In the genomic region with DNA sequence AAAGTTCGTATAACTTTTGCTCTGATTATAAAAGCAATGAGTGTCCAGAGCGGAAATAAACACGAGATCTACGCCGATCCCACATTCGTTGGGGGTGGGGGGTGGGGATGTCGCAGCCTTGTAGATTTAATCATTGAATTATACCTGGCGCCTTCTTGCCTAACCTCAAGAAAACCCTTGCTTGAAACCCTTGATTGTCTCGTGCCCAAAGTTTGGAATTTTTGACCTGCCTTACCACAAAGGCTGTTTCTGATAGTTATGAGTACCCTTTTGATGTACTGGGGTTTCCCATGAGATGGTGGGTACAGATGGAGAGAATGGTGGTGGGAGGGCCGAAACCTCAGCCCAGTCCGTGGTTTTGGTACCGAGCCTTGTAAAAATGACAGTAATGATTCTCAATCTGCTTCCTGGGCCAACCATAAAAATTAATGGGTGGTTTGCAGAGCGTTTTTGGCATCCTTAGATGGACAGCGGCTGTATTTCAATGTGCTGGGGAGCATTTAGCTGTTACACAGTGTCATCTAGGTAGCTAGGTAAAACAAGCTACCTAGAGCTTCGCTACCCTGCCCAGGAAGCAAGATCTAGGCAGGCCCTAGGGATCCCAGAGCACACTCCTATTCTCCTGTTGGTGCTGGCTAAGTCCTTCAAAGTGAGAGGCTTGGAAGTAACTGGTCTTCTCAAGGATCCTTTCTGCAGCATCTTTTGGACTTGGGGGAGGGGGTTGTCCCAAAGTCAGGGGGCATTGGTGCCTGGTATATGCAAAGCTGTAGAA, we compare ENCODE assay signal across 7 mouse cellular contexts. TPM values are rescaled to one million over a fixed set of nuclear protein-coding genes. Genes with fewer than 3 reads are reported as not detected.
A peak's percentile ranks its signal among the peaks of the same experiment; 100 is the strongest.
DNase-seq lines count a peak whose midpoint lies in the region; ATAC-seq and TF ChIP-seq lines count a peak whose summit lies in the region.

No protein-coding gene starts in this region.

- no peak for TF ChIP-seq CTCF in stomach, postnatal 0 days (IDR thresholded peaks at IDR 0.05; ENCODE audit: low read depth)

- ATAC-seq in lung, embryonic 15.5 days (ENCODE audit: borderline replicate concordance, extremely low read depth, low FRiP score, low TSS enrichment): no peak
- ATAC-seq in forebrain, embryonic 16.5 days: no peak
- ATAC-seq in liver, embryonic 13.5 days (ENCODE audit: low read depth): no peak
- no peak for ATAC-seq in stomach, postnatal 0 days (ENCODE audit: low FRiP score, low TSS enrichment)

- TF ChIP-seq EP300 in stomach, postnatal 0 days (optimal IDR thresholded peaks at IDR 0.05): no peak

- no peaks in the 10 kb centered on the region for H3K36me3 ChIP-seq in lung, embryonic 15.5 days
- H3K36me3 ChIP-seq in forebrain, embryonic 16.5 days (ENCODE audit: control insufficient read depth, insufficient read depth): no peaks in the 10 kb centered on the region
- no peaks in the 10 kb centered on the region for H3K36me3 ChIP-seq in liver, embryonic 13.5 days
- no peaks in the 10 kb centered on the region for H3K36me3 ChIP-seq in stomach, postnatal 0 days (ENCODE audit: control insufficient read depth, insufficient read depth, low read length)

- H3K9ac ChIP-seq in lung, embryonic 15.5 days: peak overlapping the region; percentile 89
- peak overlapping the region; percentile 82 for H3K9ac ChIP-seq in forebrain, embryonic 16.5 days (replicated peaks; ENCODE audit: low read depth, low read length)
- H3K9ac ChIP-seq in liver, embryonic 13.5 days: 0 out of 2 replicates have a peak overlapping the region, but pooled peaks have one; percentile 59
- H3K9ac ChIP-seq in stomach, postnatal 0 days (ENCODE audit: low read length): peak overlapping the region; percentile 87

- no peak for DNase-seq in lung, postnatal 25 days (ENCODE audit: low spot score)
- no peak for DNase-seq in liver, embryonic 13.5 days
- no peak for DNase-seq in stomach, postnatal 0 days (ENCODE audit: low spot score)
- no peak for DNase-seq in frontal cortex, postnatal 25 days (ENCODE audit: low spot score in 2 of 2)
- DNase-seq in urinary bladder, postnatal 4 days (ENCODE audit: low spot score in 2 of 2): no peak

- no peaks in the 10 kb centered on the region for H3K9me3 ChIP-seq in lung, embryonic 15.5 days
- H3K9me3 ChIP-seq in forebrain, embryonic 16.5 days (ENCODE audit: control insufficient read depth, low read length): no peaks in the 10 kb centered on the region
- no peaks in the 10 kb centered on the region for H3K9me3 ChIP-seq in liver, embryonic 13.5 days (replicated peaks)
- no peaks in the 10 kb centered on the region for H3K9me3 ChIP-seq in stomach, postnatal 0 days (ENCODE audit: control insufficient read depth, low read length)

- H3K4me1 ChIP-seq in lung, embryonic 15.5 days: peaks cover 46% of the 10 kb centered on the region
- H3K4me1 ChIP-seq in forebrain, embryonic 16.5 days (replicated peaks; ENCODE audit: control insufficient read depth, insufficient read depth, low read length): peaks cover 32% of the 10 kb centered on the region
- H3K4me1 ChIP-seq in liver, embryonic 13.5 days (replicated peaks): peaks cover 29% of the 10 kb centered on the region
- 0 out of 2 replicates have a peak, but pooled peaks cover 9% of the 10 kb centered on the region for H3K4me1 ChIP-seq in stomach, postnatal 0 days (replicated peaks; ENCODE audit: control insufficient read depth, insufficient read depth)

- H3K27me3 ChIP-seq in lung, embryonic 15.5 days: no peaks in the 10 kb centered on the region
- no peaks in the 10 kb centered on the region for H3K27me3 ChIP-seq in forebrain, embryonic 16.5 days (replicated peaks; ENCODE audit: control insufficient read depth, insufficient read depth, low read length)
- H3K27me3 ChIP-seq in liver, embryonic 13.5 days: peaks cover 35% of the 10 kb centered on the region
- no peaks in the 10 kb centered on the region for H3K27me3 ChIP-seq in stomach, postnatal 0 days (ENCODE audit: control insufficient read depth, insufficient read depth, low read length)

- H3K27ac ChIP-seq in lung, embryonic 15.5 days: peak overlapping the region; percentile 83
- H3K27ac ChIP-seq in forebrain, embryonic 16.5 days (ENCODE audit: low read length): peak overlapping the region; percentile 82
- no peak overlapping the region for H3K27ac ChIP-seq in liver, embryonic 13.5 days
- peak overlapping the region; percentile 89 for H3K27ac ChIP-seq in stomach, postnatal 0 days (replicated peaks)

- peak overlapping the region; percentile 81 for H3K4me2 ChIP-seq in lung, embryonic 15.5 days
- H3K4me2 ChIP-seq in forebrain, embryonic 16.5 days (ENCODE audit: low read length): peak overlapping the region; percentile 80
- peak overlapping the region; percentile 84 for H3K4me2 ChIP-seq in liver, embryonic 13.5 days
- peak overlapping the region; percentile 83 for H3K4me2 ChIP-seq in stomach, postnatal 0 days (replicated peaks; ENCODE audit: low read depth)

- 6% methylated on average over 15 of the region's 15 CpGs for WGBS in lung, embryonic 15.5 days
- 4% methylated on average over 15 of the region's 15 CpGs for WGBS in forebrain, embryonic 16.5 days
- WGBS in liver, embryonic 13.5 days (ENCODE audit: insufficient replicate concordance): 13% methylated on average over 15 of the region's 15 CpGs
- 8% methylated on average over 15 of the region's 15 CpGs for WGBS in stomach, postnatal 0 days

- H3K4me3 ChIP-seq in lung, embryonic 15.5 days: peak overlapping the region; percentile 87
- peak overlapping the region; percentile 85 for H3K4me3 ChIP-seq in forebrain, embryonic 16.5 days (replicated peaks; ENCODE audit: low read length)
- H3K4me3 ChIP-seq in liver, embryonic 13.5 days (replicated peaks): peak overlapping the region; percentile 64
- H3K4me3 ChIP-seq in stomach, postnatal 0 days (ENCODE audit: low read depth, low read length): peak overlapping the region; percentile 90

RNA-seq across cellular contexts. Expression of a gene that starts 1.3 kb away (rescaled TPM):
- polyA plus RNA-seq in lung, embryonic 15.5 days (2015; fragmentation: Nextera tagmentation; extraction: Ambion mirVana): 25.2 and 27.1 TPM in 2 replicates
- 20.6 and 22.2 TPM in 2 replicates for polyA plus RNA-seq in forebrain, embryonic 16.5 days (2015; fragmentation: Nextera tagmentation; extraction: Ambion mirVana)
- 0.81 and 0.86 TPM in 2 replicates for polyA plus RNA-seq in liver, embryonic 13.5 days (2015; fragmentation: Nextera tagmentation; extraction: Ambion mirVana)
- polyA plus RNA-seq in stomach, postnatal 0 days (2015; fragmentation: Nextera tagmentation; extraction: Ambion mirVana): 7.6 and 8.0 TPM in 2 replicates
